Mouse (Mus musculus): Measurements from ENCODE around the gene Ttn. TPM values are rescaled to one million over a fixed set of nuclear protein-coding genes. Genes with fewer than 3 reads are reported as not detected.

Gene Ttn
- total RNA-seq, 2 experiments from 2014 or later, result 0.02 to 0.09 TPM

DNA sequence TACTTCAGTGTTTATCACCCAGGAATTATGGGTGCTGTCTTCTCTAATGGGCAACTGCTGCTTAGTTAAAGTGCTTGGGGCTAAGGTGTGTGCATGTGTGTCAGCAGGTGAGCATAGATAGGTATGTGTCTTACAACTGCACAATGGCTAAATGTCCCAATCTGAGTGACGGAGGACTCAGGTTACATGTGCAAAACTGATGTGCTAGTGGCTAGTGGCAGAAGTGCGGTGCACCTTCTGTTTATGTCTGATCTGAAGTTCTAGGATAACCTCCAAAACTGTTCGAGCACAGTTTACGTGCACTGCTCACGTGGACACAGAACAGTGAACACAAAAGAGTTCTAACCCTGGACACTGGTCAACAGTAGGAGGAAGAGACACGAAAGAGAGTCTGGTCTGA lies 15.8 kb downstream of the Ttn start:
- ATAC-seq (replicated peaks; ENCODE audit: low FRiP score, low TSS enrichment, poor library complexity, severe bottlenecking), result no peak

DNA sequence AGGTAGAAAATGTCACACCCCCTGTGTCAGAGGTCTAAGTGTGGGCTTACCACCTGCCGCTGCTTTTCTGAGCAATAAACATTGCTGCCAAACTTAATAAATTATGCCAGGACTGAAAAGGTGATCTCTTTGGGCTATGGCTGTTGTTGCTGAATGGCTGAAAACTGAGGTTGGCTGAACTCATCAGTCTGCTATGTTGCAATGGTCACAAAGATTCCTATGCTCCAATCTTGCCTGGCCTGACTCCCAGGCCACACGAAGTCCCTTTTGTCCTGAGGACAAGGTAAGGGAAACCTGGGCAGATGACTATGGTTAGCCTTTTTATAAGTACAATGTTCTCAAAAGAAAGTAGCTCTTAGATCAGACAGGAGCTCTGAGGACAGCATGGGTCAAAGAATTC lies 16.3 kb downstream of the Ttn start:
- ATAC-seq (replicated peaks; ENCODE audit: low FRiP score, low TSS enrichment, poor library complexity, severe bottlenecking), result no peak

DNA sequence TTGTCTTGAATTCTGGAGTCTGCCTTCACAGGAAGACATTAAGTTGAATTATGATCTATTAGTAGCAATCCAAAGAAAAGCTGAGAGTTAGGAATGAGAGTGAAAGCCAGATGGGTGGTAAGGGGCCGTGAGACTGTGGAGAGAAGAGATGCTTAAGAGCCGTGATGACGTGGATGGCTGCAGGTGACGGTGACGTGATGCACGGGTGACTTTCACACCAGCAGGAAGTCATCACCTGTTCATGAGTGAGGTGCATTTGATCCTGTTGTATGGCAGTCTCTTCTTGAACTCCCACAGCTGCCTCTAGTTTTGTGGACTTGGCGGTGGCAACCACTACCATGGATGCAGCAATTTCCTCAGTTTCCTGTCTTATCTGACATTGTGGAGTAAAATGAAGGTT lies 16.8 kb downstream of the Ttn start:
- no peak for ATAC-seq (replicated peaks; ENCODE audit: low FRiP score, low TSS enrichment, poor library complexity, severe bottlenecking)

DNA sequence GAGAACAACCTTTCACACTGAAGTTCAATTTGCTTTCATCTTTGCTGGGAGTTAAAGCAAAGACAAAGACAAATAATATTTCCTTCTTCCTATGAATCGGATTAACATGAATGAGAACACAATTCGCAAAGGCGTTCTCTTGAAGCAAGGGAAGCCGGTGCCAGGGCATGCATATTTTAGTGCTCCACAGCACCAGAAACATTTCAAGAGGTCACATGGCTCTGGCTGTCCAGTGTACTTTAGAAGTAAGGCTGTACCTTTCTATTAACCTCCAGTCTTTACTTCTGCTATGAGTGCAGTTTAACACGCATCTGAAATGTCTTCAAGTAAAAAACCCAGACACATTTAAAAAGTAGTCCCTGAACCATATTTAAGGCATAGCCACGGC lies 20.3 kb downstream of the Ttn start:
- no peak for ATAC-seq (replicated peaks; ENCODE audit: low FRiP score, low TSS enrichment, poor library complexity, severe bottlenecking)

DNA sequence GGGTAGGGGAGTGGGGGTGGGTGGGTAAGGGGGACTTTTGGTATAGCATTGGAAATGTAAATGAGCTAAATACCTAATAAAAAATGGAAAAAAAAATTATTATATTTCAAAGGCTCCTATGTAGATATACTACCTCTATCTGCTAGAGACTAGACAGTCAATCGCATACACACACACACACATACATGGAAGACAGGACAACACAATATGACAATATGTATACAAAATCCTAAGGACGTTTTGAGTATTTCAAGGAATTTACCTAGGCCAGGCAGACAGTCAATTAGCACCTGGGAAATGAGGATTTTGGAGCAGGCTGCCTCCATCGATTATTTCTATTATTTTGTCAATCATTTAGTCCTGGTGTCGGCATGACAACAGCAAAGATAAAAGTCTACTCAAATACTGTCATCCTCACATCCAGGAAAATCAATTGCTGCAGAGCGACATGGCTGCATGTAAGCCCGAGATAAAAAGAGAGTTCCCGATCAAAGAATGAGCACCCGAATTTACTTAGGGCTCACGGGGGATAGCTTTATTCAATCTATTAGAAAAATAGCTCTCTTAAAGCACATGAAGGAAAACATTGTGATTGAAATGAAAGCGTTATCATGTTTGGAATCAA lies 20.8 kb downstream of the Ttn start:
- ATAC-seq (replicated peaks; ENCODE audit: low FRiP score, low TSS enrichment, poor library complexity, severe bottlenecking), result no peak

DNA sequence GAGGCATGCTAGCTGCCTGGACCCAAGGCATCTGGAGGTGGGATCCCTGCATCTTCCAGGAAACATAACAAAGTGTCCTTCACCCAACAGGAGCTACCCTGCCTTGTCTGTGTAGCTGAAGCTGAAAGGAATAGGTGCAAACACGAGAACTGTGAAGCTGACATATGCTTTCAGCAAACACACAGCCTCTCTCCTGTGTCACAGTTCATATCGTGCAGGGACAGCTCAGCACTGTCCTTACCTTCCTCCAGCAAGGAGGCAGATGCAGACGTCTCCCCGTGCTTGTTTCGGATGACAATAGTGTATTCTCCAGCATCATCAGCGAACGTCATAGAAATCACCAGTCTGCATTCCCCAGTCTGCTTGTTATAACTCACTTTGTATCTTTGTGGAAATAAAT lies 32.6 kb downstream of the Ttn start:
- ATAC-seq (replicated peaks; ENCODE audit: low FRiP score, low TSS enrichment, poor library complexity, severe bottlenecking), result no peak

DNA sequence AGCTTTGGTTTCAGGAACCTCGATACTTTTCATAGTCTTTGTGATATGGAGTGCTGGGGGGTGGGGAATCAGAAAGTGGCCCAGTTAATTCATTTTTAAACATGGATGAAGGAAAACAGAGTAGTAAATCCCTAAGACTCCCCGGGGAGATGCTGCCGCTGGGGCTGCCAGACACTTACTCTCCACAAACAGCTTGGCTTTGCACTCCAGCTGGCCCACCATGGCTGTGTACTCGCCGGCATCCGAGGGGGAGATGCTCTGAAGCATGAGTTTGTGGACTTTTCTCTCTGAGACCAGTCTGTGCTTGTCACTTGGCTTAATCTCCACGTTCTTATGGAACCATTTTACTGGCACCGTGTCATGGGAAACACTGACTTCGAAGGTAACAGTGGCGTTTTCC lies 43.8 kb downstream of the Ttn start:
- no peak for ATAC-seq (replicated peaks; ENCODE audit: low FRiP score, low TSS enrichment, poor library complexity, severe bottlenecking)

DNA sequence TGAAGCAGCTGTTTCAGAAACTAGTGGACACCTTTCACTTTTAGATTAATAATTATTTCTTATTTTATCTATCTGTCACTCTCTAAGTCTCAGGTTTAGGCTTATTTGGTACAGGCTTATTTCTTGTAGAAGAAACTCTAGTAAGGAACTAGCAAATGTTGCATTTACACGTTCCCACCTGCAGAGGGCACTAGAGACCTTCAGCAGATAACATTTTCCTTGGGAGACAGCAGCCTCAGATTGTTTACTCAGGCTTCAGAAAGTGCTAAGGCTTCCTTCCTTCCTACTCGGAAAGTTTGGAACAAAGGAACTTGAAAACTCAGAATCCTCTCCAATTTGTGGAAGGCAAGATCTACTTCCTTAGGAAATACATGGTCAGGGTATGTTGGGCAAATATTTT lies 52.6 kb downstream of the Ttn start:
- peak; percentile 67; the same call in 1 of the 2 replicates for ATAC-seq (replicated peaks; ENCODE audit: low FRiP score, low TSS enrichment, poor library complexity, severe bottlenecking)

DNA sequence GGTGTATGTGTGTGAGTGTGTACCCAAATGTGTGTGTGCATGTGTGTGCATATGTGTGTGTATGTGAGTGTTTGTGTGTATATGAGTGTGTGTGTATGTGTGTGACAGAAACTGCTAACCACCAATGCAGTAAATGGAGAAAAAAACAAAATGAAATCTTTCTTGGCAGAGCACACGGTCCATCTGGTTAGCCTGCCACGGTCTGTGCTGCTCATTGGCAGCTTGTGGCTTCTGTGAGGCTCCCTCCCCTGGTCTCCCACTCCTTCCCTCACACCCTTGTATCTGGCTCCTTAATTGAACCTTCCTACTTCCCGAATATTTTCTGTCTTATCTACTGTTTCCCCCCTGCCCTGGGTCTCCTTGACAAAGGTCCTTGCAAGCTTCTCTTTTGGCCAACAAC lies 53.5 kb downstream of the Ttn start:
- no peak for ATAC-seq (replicated peaks; ENCODE audit: low FRiP score, low TSS enrichment, poor library complexity, severe bottlenecking)

DNA sequence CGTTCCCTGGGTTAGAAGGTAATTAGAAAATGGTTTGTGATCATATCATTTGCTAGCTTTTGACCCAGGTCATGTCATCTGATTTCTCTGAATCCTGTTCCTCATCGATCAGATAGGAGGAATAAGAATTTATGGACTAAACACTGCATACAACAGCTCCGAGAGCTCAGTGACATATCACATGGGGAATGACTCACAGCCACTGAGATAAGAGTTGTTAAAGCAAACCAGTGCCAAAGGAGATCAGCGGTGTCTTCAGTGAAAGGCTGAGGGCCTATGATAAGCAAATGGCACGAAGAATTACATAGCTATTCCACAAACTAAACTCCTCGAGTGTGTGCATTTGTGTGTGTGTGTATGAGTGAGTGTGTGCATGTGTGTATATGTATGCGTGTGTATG lies 54.0 kb downstream of the Ttn start:
- no peak for ATAC-seq (replicated peaks; ENCODE audit: low FRiP score, low TSS enrichment, poor library complexity, severe bottlenecking)

DNA sequence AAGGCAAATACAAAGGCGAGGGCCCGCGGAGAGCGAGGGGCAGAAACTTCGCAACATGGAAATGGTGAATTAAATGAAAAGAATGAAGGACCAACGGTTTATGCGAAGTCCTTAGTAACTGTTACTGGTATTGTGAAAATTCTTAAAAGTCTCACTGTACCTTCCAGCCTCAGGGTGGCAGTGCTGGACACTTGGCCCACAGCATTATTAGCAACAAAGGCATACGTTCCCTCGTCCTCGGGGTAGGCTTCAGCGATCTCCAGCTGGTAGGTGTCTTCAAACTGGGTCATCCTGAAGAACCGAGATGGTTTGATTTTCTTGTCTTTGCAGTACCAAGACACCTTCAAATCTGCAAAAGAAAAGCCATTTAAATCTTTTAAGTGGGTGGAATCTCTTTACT lies 55.4 kb downstream of the Ttn start:
- no peak for ATAC-seq (replicated peaks; ENCODE audit: low FRiP score, low TSS enrichment, poor library complexity, severe bottlenecking)

DNA sequence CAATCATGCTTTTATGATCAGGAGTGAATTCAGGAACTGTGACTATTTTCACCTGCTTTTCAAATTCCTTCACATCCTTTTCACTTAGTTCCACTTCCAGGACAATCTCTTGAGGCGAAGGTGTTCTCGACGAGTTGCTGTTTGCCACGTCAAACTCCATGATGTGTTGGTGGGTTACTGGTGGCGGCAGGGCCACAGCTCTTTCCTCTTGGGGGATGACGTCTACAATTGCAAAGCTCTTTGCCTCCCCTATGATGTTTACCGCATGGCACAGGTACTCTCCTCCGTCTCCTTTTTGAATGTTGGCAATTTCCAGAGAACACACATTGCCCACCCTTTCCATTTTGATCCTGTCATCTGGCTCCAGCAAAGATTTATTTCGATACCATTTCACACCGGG lies 67.4 kb downstream of the Ttn start:
- no peak for ATAC-seq (replicated peaks; ENCODE audit: low FRiP score, low TSS enrichment, poor library complexity, severe bottlenecking)

DNA sequence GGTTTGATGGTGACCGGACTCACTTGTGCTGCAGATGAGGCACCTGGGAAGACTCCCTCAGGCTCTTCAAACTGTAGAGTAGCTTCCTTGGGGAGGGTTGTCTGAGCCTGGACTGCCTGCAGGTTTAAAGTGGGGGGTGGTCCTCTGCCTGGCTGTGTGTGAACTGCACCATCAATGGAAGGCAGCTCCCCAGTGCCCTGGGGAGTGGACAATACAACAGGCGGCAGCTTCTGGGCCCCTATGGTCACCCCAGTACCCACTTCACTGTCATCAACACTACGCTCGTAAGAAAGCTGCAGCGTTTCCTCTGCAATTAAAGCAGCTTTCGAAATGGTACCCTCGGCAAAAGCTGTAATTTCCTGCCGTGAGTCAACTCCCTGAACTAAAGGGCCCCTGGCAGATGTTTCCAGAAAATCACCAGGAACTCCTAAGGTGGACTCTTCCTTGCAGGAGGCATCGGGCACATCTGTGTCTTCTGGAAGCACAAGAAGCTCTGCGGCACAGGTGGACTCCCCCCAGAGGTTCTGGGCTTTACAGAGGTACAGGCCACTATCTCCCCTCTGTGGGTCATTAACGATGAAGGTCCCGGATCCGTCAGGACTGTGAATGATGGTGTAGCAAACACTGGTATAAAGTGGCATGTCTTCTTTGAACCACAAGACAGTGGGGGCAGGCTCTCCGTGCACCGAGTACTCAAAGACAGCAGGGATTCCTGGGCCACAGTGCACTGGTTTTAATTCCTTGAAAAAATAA lies 73.5 kb downstream of the Ttn start:
- ATAC-seq (replicated peaks; ENCODE audit: low FRiP score, low TSS enrichment, poor library complexity, severe bottlenecking), result no peak

DNA sequence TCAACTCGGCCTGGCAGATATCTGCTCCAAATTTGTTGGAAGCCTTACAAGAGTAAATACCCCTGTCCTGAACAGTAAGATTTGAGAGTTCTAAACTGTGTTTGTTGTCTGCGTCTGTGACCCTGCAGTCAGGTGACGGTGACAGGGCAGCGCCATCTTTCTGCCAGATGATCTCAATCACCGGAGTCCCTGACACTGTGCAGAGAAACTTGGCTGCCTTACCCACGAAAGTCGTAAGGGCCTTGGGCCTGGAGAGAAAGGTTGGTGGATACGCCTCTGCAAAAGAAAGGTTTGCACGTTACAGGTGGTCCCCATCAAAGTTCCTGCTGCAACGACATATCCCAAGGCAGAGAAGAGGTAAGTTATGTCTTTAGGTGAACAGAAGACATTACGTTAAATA lies 79.0 kb downstream of the Ttn start:
- no peak for ATAC-seq (replicated peaks; ENCODE audit: low FRiP score, low TSS enrichment, poor library complexity, severe bottlenecking)

DNA sequence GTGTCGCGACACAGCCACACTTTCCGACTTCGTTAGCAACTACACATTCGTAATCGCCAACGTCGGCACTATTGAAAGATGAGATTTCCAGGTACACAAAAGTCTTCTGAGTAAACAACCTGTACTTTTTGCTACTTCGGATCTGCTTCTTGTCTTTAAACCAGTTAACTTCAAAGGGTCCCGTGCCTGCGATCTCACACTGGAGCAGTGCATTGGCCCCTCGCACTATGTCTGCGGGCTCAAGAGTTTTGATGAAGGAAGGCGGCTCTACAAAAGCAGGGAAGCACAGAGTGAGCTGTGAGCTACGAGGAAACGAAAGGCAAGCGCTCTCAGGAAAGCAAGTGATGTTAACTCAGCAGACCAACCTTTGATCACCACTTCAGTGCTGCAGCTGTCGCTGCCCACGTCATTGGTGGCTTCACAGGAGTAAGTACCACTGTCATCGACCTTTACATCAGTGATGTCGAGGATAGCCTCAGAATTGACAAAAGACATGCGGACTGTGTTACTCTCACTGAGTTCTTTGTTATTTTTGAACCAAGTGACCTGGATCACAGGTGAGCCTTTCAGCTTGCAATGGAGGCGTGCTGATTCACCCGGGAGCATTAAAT lies 80.8 kb downstream of the Ttn start:
- ATAC-seq (replicated peaks; ENCODE audit: low FRiP score, low TSS enrichment, poor library complexity, severe bottlenecking), result no peak

DNA sequence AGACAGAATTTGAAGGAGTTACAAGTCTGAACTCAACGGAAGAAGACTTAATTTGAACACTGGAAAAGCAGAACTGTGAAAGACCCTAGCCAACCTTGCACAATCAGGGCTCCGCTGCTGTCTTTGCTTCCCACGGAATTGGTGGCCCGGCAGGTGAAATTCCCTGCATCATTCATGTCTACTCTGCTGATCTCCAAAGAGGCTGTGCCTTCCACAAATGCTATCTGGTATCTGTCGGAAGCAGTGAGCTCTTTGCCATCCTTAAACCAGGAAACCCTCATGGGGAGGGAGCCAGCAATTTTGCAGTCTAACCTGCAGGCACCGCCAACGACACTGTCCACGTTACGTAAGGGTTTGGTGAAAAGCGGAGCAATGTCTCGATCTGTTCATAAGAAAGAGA lies 82.5 kb downstream of the Ttn start:
- ATAC-seq (replicated peaks; ENCODE audit: low FRiP score, low TSS enrichment, poor library complexity, severe bottlenecking), result no peak

DNA sequence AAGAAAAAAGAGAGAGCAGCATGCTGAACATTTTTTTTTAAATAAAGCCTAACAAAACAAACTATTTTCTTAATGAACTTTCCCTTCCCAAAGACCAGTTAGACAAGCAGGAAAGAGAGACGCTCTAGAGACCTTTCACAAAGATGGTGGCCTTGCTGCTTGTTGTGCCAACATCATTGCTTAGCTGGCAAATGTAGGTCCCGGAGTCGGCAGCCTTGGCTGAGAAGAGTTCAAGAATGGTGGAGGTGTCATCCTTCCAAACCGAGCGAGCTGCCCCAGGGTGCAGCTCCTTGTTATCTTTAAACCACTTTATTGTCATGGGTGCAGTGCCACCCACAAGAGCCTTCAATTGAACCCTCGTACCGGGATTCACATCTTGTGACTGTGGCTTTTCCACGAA lies 85.4 kb downstream of the Ttn start:
- ATAC-seq (replicated peaks; ENCODE audit: low FRiP score, low TSS enrichment, poor library complexity, severe bottlenecking), result no peak

DNA sequence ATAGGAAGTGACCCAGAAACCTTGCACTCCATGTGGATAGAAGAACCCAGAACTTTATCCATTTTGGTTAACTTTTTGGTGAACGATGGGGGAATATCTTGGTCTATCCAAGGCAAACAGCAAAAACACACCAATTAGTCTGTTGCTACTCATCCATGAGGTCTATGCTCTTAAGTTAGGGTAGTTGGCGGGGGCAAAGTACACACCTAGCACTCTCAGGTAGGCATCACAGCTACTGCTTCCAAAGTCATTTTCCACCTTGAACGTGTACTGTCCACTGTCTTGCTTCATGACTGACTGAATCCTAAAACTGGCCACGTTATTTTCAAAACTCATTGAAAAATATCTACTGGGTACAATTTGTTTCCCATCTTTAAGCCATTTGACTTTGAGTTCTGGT lies 87.0 kb downstream of the Ttn start:
- no peak for ATAC-seq (replicated peaks; ENCODE audit: low FRiP score, low TSS enrichment, poor library complexity, severe bottlenecking)

DNA sequence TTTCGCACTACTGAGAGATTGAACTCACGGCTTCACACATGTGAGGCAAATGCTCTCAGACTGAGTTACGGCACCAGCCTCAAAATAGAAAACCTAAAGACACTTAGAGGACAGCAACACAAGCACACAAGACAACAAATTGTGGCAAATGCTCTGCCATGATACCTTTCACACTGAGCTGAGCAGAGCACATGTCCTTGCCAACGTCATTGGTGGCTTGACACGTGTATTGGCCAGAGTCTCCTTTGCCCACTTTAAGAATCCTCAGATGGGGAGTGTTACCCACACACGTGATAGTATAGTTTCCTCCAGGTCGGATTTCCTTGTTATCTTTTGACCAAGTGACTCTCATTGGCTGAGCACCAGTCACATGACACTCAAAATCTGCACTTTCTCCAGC lies 93.6 kb downstream of the Ttn start:
- no peak for ATAC-seq (replicated peaks; ENCODE audit: low FRiP score, low TSS enrichment, poor library complexity, severe bottlenecking)

DNA sequence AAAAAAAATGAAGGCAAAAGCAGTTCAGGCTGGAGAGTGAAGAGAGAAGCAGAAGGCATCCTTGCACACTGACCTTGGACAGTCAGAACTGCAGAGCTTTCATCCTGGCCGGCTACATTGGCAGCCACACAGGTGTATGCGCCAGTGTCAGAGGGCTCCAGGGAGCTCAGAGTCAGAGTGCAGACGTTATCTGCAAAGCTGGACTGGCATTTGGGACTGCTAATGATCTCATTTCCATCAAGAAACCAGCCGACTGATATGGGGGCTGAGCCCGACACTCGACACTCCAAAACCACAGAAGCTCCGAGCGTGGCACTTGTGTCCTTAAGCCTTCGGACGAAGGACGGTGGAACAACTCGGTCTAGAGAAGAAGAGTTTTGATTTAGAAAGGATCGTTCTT lies 96.5 kb downstream of the Ttn start:
- no peak for ATAC-seq (replicated peaks; ENCODE audit: low FRiP score, low TSS enrichment, poor library complexity, severe bottlenecking)

DNA sequence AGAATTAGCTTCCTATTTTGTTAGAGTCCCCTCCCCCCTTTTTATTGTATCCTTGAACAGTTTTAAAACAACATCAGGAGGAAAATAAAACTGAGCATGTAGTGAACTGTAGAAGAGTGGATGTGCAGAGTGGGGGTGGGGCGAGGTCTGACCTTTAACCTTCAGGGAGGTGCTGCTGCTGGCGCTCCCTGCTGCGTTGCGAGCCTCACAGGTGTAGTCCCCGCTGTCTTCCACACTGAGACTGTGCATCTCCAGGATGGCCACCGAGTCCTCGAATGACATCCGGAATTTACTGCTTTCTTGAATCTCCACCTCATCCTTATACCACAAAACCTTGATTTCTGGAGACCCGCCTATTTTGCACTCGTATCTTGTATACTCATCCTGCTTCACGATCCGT lies 100.9 kb downstream of the Ttn start:
- ATAC-seq (replicated peaks; ENCODE audit: low FRiP score, low TSS enrichment, poor library complexity, severe bottlenecking), result no peak
